Mouse (Mus musculus): ENCODE data around the gene Psmb8.

Psmb8 gene

GRCm38 (mm10) chr17:34196941-34197894 is at the start of gene Psmb8:
TSS of gene Psmb8 (plus strand) at chr17:34197721.
- DNase-seq (ENCODE audit: low spot score) = peak; percentile 71

DNA sequence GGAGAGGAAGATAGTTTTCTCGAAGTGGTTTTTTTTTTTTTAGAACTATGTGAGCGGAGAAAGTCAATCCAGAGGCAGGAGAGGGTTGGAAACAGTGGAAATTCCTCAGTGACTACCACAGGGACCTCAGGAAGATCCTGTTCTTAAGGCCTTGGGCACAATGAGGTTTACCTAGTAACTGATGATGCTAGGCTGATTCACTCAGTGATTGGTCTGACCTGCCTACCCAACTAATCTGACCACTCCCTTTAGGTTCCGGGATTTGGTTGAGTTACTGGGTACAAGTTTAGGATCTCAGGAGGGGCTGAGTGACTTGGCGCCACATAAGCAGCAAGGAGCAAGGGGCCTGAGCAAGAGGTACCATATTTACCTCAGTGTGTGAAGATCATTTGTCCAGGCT is 44.6 kb upstream of the Psmb8 start, which contains the start of gene H2-DMb1:
Gene H2-DMb1 (plus strand): TSS at position 150 of the 400 bp plus-strand sequence.
- peak; percentile 51 for DNase-seq (ENCODE audit: low spot score)

- DNase-seq (ENCODE audit: low spot score) = no peak
These were observed 42.0 kb upstream of the Psmb8 start for GRCm38 (mm10) chr17:34155534-34155933.

DNA sequence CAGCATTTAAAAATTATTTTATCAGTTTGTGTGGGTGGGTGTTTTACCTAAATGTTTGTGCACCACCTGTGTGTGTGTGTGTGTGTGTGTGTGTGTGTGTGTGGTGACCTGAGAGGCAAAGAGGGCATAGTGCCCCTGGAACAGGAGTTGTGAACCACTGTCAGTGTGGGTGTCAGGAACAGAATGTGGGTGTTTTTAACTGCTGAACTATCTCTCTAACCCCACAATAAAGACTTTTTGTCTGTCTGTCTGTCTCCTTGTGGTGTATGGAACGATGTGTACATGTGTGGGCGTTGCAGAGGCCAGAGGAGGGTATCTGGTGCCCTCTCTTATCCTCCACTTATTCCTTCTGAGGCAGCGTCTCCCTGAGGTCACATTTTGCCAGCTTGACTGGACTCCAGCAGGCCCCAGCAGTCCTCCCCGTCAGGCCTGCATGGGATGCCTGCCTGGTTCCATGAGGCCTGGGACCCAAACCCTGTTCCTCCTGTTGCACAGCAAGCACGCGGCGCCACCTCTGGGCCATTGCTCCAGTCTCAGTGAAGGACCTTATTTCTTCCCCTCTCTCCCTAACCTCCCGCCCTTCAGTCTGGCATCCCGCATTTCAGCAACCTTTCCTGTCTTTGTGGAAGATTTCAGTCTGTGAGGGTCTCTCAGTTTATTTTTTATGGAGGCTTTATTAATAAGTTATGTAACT is 33.2 kb upstream of the Psmb8 start:
- DNase-seq (ENCODE audit: low spot score) = no peak

- no peak for DNase-seq (ENCODE audit: low spot score)
These were observed 32.3 kb upstream of the Psmb8 start for GRCm38 (mm10) chr17:34165033-34165730.

GRCm38 (mm10) chr17:34169279-34169678 is 28.2 kb upstream of the Psmb8 start:
- peak; percentile 30 for DNase-seq (ENCODE audit: low spot score)

DNA sequence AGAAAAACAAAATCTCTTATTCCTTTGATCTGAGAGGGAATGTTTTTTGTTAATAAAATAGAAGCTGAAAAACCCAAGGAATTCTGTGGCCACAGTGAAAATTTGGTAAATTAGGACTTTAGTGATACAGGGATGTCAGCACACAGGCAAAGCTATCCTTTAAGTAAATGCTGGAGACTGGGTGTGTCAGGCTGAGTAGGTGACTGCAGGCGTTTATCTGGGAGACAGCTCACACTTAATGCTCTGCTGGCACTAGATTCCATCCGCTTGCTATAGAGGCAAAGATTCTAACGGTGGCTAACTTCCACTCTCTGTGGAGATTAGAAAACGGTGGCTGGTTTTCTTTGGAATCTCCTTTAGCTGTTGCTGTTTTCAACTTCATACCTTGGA is 27.0 kb upstream of the Psmb8 start:
- DNase-seq (ENCODE audit: low spot score) = no peak

GRCm38 (mm10) chr17:34170877-34171498 is 26.5 kb upstream of the Psmb8 start:
- DNase-seq (ENCODE audit: low spot score) = peak; percentile 72

DNA sequence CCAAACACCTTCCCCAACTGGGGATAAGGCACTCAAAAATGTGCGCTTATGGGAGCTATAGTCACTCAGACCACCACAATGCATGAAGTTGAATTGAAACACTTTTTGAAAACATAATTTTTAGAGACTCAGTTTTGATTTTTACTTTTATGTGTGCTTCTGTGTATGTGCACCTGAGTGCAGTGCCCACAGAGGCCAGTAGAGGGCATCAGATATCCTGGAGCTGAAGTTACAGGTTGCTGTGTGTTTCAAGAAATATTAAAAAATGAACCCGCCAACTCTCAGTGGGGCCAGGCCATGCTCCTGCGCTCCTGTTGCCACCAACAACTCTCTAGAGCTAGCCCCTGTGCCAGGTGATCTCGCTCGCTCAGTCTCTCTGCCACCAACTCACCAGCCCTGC is 25.0 kb upstream of the Psmb8 start:
- DNase-seq (ENCODE audit: low spot score) = no peak

- DNase-seq (ENCODE audit: low spot score) = no peak
These were observed 23.4 kb upstream of the Psmb8 start for GRCm38 (mm10) chr17:34174075-34174474.

- DNase-seq (ENCODE audit: low spot score) = no peak
These were observed 20.3 kb upstream of the Psmb8 start for GRCm38 (mm10) chr17:34177179-34177578.

DNA sequence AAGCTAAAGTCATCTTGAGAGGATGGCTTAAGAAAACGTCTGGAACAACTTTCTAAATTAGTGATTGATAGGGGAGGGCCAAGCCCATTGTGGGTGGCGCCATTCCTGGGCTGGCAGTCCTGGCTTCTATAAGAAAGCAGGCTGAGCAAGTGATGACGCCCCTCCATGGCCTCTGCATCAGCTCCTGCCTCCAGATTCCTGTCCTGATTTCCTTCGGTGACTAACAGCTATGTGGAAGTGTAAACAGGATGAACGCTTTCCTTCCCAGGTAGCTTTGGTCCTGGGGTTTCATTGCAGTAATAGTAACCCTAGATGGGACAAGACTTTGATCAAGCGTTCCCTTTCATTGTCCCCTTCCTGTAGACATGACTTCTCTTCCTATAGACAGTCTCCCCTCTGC is 18.5 kb upstream of the Psmb8 start:
- DNase-seq (ENCODE audit: low spot score) = no peak

DNA sequence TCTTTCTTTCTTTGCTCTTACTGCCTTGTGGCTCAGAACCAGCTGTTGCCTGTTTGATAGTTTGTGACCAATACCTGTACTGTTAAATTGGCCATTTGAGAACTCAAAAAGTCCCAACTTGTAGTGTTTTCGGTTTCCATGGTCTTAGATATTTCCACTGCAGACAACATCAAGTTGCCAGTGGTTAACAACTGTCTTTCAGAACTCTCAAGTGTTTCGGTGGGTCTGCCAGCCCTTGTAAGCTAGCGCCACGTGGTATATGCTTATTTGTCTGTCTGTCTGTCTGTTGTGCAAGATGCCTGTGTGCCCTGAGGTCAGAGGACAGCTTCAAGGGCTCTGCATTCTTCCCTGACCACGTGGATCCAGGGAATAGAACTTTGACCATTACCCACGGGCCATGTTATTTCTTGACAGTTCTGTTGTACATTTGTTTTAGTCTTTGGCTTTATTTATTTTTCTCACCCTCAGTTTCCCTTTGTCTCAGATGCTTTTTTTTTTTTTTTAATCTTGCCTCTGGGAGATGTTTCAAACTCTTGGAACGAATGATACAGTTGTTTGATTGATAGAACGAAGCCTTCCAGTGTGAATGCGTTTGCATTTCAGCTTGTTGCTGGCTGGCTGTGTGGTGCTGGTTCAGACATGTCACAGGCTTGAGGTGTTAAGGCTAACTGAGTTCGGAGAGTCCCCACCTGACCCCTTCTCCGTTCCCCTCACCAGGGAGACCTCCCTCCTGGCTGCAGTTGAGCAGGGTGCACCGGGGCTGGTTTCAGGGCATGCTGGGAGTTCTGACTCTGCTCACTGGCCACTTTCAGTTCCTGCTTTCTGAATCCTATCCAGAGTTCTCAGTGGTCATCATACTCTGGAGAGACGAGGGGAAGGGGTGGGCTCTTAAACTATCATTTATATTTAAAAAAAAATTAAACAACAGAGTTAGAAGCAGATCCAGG is 17.3 kb upstream of the Psmb8 start:
- no peak for DNase-seq (ENCODE audit: low spot score)

GRCm38 (mm10) chr17:34183564-34184219 is 13.8 kb upstream of the Psmb8 start:
- DNase-seq (ENCODE audit: low spot score) = no peak

DNA sequence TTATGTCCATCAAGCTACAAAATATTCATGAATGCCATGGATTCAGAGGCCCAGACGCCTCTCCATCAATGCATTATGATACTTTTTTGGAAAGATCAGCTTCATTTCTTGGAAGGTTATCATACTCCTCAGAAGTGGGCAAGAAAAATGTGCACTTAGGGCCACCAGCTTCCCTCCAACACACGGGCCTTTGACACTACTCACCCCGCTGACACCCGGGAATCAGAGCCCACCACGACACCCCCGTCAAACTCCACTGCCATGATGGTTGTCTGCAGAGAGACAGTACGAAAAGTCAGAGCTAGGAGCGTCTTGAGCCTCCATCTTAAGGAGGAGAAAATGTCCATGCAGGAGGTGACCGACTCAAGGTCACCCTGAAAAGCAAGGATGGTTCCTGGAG is 12.0 kb upstream of the Psmb8 start:
- no peak for DNase-seq (ENCODE audit: low spot score)

DNA sequence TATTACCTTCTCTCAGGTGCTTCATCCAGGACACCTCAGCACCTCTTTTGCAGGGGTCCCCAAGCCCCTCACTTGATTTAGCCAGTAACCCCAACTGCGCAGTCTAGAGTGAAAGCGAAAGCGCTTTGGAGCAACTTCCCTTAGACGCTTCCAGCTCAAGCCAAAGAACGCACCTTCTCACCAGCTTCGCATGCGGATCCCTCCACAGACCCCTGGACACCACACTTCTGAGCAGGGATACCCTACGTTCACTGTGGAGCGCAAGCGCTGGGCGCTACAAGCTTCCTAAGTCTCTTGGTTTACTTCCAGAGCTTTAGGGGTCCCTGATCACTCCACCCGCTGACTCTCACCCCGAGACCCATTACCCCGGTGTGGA is 10.6 kb upstream of the Psmb8 start:
- DNase-seq (ENCODE audit: low spot score) = no peak

GRCm38 (mm10) chr17:34187261-34187916 is 10.1 kb upstream of the Psmb8 start, which contains the start of the genes Tap1 and Psmb9:
TSS of gene Tap1 (plus strand) at chr17:34187553.
TSS of gene Psmb9 (minus strand) at chr17:34187764.
- peak; percentile 95 for DNase-seq (ENCODE audit: low spot score)

DNA sequence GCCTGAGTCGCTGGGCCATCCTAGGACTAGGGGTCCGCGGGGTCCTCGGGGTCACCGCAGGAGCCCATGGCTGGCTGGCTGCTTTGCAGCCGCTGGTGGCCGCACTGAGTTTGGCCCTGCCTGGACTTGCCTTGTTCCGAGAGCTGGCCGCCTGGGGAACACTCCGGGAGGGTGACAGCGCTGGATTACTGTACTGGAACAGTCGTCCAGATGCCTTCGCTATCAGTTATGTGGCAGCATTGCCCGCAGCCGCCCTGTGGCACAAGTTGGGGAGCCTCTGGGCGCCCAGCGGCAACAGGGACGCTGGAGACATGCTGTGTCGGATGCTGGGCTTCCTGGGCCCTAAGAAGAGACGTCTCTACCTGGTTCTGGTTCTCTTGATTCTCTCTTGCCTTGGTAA is 9.5 kb upstream of the Psmb8 start:
- peak; percentile 23 for DNase-seq (ENCODE audit: low spot score)

GRCm38 (mm10) chr17:34188986-34189385 is 8.5 kb upstream of the Psmb8 start:
- no peak for DNase-seq (ENCODE audit: low spot score)

- DNase-seq (ENCODE audit: low spot score) = no peak
These were observed 4.7 kb upstream of the Psmb8 start for GRCm38 (mm10) chr17:34192852-34193251.
